Mouse (Mus musculus) heart, embryonic 14.5 days (tissue): ENCODE results near the gene Brca2. TPM values are rescaled to one million over a fixed set of nuclear protein-coding genes. Genes with fewer than 3 reads are reported as not detected.

ENCODE experiments used
- ATAC-seq: fragments of 200-750 bp; cut with Nextera tagmentation; 2 replicates; pipeline ENCODE4 v1.8.0; 2017; ENCODE audit warnings: low read depth, moderate TSS enrichment; ENCODE audit not compliant: insufficient number of reproducible peaks, insufficient read depth, low FRiP score
- H3K27ac ChIP-seq, 2 experiments: fragments of 200-500 bp in 1 of 2; fragments of 300-500 bp in 1 of 2; sonication (generic) in 1 of 2; replicated peaks in 1 of 2; 2 replicates each; pipeline ENCODE4 v1.5.1; 2012 to 2014; ENCODE audit warnings: low read depth in 2 of 2, low read length in 2 of 2, control low read depth in 1 of 2, mild to moderate bottlenecking in 1 of 2, mixed read lengths in 1 of 2; ENCODE audit not compliant: control insufficient read depth in 1 of 2, insufficient read depth in 1 of 2
- H3K27me3 ChIP-seq: fragments of 300-500 bp; sonication (generic); 2 replicates; pipeline ENCODE4 v1.6.1; 2014; ENCODE audit warnings: mild to moderate bottlenecking, low read length, control low read depth; ENCODE audit not compliant: control insufficient read depth, insufficient read depth
- H3K36me3 ChIP-seq: fragments of 300-500 bp; sonication (generic); 2 replicates; pipeline ENCODE4 v1.6.1; 2014; ENCODE audit warnings: mild to moderate bottlenecking, control low read depth, low read length, mixed read lengths; ENCODE audit not compliant: control insufficient read depth, insufficient read depth
- H3K4me1 ChIP-seq, 2 experiments: fragments of 200-500 bp in 1 of 2; fragments of 300-500 bp in 1 of 2; sonication (generic) in 1 of 2; 2 replicates each; pipeline ENCODE4 v1.6.1; 2012 to 2014; ENCODE audit warnings: low read length in 2 of 2, control low read depth in 1 of 2, mixed read lengths in 1 of 2; ENCODE audit not compliant: control insufficient read depth in 2 of 2, insufficient read depth in 2 of 2
- H3K4me2 ChIP-seq: fragments of 300-500 bp; sonication (generic); 2 replicates; pipeline ENCODE4 v1.6.1; 2014; ENCODE audit warnings: mild to moderate bottlenecking, low read length
- H3K4me3 ChIP-seq, 2 experiments: fragments of 200-500 bp in 1 of 2; fragments of 300-500 bp in 1 of 2; sonication (generic) in 1 of 2; 2 replicates each; pipeline ENCODE4 v1.5.1; 2012 to 2014; ENCODE audit warnings: low read length in 2 of 2, mild to moderate bottlenecking in 2 of 2, control low read depth in 1 of 2, low read depth in 1 of 2, moderate library complexity in 1 of 2; ENCODE audit not compliant: control insufficient read depth in 1 of 2, insufficient read depth in 1 of 2
- H3K9ac ChIP-seq: fragments of 300-500 bp; sonication (generic); 2 replicates; pipeline ENCODE4 v1.6.1; 2014; ENCODE audit warnings: mild to moderate bottlenecking, low read length
- H3K9me3 ChIP-seq: fragments of 300-500 bp; sonication (generic); 2 replicates; pipeline ENCODE4 v1.6.1; 2016; ENCODE audit warnings: low read length, control low read depth; ENCODE audit not compliant: control insufficient read depth
- WGBS: fragments of 180-500 bp; shearing (Covaris S2); extraction: QIAGEN DNeasy Blood & Tissue Kit; methylation state at CpG from one replicate; pipeline ENCODE4 v1.1.7; 2014; 5-methylcytosine and 5-hydroxymethylcytosine counted together
- polyA plus RNA-seq: library from polyadenylated mRNA; unstranded; fragments of >200 nt; fragmentation: Nextera tagmentation; extraction: Ambion mirVana; gene quantifications from 2 replicates; pipeline ENCODE4 v1.2.1, GENCODE M21; 2014

The Brca2 gene
- polyA plus RNA-seq, 1 experiment from 2014 or later = 14.4 TPM

- WGBS = 13% methylated on average over 40 of the region's 40 CpGs
- 0 out of 2 replicates have a peak, but pooled peaks have one; percentile 18 for ATAC-seq
These were observed 70.7 kb downstream of the Brca2 start for GRCm38 (mm10) chr5:150592904-150593755.

DNA sequence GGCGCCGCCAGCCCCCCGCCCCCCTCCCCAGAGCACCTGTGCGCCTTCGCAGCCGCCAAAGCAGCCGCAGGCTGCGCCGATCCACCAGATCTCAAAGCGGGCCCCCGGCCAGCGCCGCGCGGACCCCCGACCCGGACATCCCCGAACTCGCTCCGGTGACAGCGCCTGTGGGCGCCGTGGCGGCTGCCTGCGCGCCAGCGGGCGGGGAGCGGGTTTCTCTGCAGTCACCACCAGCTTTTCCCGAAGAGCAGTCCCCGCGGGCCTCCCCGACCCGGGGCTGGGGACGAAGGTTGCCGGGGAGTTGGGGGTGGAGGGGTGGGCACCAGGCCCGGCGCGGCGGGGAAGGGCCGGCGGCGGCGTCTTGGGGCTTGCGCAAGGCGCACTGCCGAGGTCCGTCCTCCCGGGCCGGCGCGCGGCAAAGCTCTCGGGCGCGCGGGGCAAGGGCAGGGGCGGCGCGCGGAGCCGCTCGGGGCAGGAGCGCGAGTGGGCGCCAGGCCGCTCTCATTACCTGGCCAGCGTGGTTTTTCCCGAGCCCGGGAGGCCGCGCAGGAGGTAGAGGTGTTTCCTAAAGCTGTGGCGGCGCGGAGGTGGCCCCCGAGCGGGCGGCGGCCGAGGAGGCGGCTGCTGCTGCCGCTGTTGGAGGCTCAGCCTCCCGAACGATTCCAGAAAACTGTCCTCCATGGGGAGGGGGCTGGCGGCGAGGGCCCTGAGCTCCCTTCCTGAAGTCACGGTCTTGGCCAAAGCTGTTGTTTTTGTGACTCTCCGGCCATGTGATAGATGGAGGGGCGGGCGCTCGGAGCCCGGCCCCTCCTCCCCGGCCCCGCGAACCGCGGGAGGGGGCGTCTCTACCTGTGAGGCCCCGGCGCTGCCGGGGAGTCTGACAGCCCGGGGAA lies 71.6 kb downstream of the Brca2 start:
- Histone ChIP-seq H3K9ac (peak overlapping the region; percentile 80), H3K4me1 (peaks cover 4 to 10% of the 10 kb centered on the region in 2 experiments; a peak in 3 of 4 replicates), H3K27ac (no peak overlapping the region), H3K27me3 (peaks cover 10% of the 10 kb centered on the region; the same call in 1 of the 2 replicates), H3K9me3 (no peaks in the 10 kb centered on the region), H3K36me3 (no peaks in the 10 kb centered on the region), H3K4me3 (peak overlapping the region; percentile 56 to 88), H3K4me2 (peak overlapping the region; percentile 100)
- peak; percentile 74 for ATAC-seq
- WGBS = under 1% methylated on average over 99 of the region's 102 CpGs

More at GRCm38 (mm10) chr5:150592904-150593755, 70.7 kb downstream of the Brca2 start:
- H3K4me2 ChIP-seq = peak overlapping the region; percentile 100
- no peak overlapping the region for H3K27ac ChIP-seq
- no peaks in the 10 kb centered on the region for H3K36me3 ChIP-seq
- peak overlapping the region; percentile 80 for H3K9ac ChIP-seq
- H3K27me3 ChIP-seq = peaks cover 10% of the 10 kb centered on the region; the same call in 1 of the 2 replicates
- H3K4me1 ChIP-seq = peaks cover 2 to 10% of the 10 kb centered on the region in 2 experiments; a peak in 2 of 4 replicates
- H3K4me3 ChIP-seq = peak overlapping the region; percentile 56 to 88
- H3K9me3 ChIP-seq = no peaks in the 10 kb centered on the region

GRCm38 (mm10) chr5:150594649-150595339 lies 72.4 kb downstream of the Brca2 start:
- no peaks in the 10 kb centered on the region for H3K36me3 ChIP-seq
- H3K9ac ChIP-seq = peak overlapping the region; percentile 80
- no peak for ATAC-seq
- 8% methylated on average over 17 of the region's 17 CpGs for WGBS
- peak overlapping the region; percentile 100 for H3K4me2 ChIP-seq
- no peaks in the 10 kb centered on the region for H3K9me3 ChIP-seq
- H3K27ac ChIP-seq = no peak overlapping the region
- peak overlapping the region; percentile 56 to 88 for H3K4me3 ChIP-seq
- peaks cover 10% of the 10 kb centered on the region; the same call in 1 of the 2 replicates for H3K27me3 ChIP-seq
- peaks cover 4 to 10% of the 10 kb centered on the region in 2 experiments; a peak in 3 of 4 replicates for H3K4me1 ChIP-seq

DNA sequence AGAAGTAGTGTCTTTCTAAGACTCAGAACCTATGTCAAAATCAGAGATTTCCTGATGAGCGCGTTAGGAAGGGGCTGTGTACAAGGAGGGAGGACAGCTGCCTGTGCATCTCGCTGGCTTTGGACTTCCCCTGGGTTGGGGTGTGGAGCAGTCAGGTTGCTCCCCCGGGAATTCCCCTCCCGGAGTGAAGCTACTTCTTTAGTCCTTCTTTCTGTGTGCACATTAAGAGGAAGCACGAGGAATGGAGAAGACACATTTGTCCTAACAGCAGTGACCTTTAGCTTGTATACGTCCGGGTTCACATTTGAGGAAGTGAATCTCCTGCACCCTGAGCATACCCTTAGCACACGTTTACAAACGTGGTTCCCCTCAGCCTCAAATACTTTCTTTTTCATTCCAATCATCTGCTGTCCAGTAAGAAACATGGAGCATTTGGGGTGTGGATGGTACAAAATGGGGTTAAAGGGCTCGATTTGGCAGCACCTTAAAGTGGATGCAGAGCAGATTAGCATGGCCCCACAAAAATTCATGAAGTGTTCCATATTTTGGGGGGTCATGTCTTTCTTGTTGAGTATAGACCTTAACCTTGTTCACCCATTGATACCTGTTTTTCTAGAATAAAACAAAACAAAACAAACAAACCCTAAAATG lies 73.1 kb downstream of the Brca2 start:
- H3K4me2 ChIP-seq = no peak overlapping the region
- peaks cover 4 to 10% of the 10 kb centered on the region in 2 experiments; a peak in 3 of 4 replicates for H3K4me1 ChIP-seq
- 55% methylated on average over 11 of the region's 11 CpGs for WGBS
- no peak for ATAC-seq
- no peaks in the 10 kb centered on the region for H3K9me3 ChIP-seq
- H3K4me3 ChIP-seq = no peak overlapping the region
- H3K27me3 ChIP-seq = peaks cover 10% of the 10 kb centered on the region; the same call in 1 of the 2 replicates
- no peak overlapping the region for H3K27ac ChIP-seq
- no peak overlapping the region for H3K9ac ChIP-seq
- no peaks in the 10 kb centered on the region for H3K36me3 ChIP-seq

DNA sequence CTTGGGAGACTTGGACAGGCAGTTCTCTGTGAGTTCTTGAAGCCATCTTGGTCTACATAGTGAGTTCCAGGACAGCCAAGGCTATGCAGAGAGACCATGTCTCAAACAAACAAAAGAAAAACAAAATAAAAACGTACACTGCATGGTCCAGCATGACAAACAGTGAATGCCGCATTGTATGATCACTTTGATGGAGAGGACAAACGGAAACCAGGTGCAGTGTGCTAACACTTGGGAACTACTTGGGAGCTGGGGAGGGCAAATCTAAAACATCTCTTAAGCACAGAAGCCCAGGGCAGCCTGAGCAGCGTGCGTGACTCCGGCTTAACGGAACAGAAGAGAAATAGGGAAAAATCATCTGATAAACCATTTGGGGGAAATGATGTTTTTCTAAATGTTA lies 74.7 kb downstream of the Brca2 start, which contains the start of gene N4bp2l1:
Gene N4bp2l1, minus strand, starts transcription at position 101 of the 400 bp plus-strand sequence.
- no peaks in the 10 kb centered on the region for H3K9me3 ChIP-seq
- WGBS = 89% methylated on average over 7 of the region's 7 CpGs
- H3K4me2 ChIP-seq = no peak within 1 kb of the TSS
- peaks cover 10% of the 10 kb centered on the region; the same call in 1 of the 2 replicates for H3K27me3 ChIP-seq
- H3K27ac ChIP-seq = no peak within 1 kb of the TSS
- ATAC-seq = no peak
- no peak within 1 kb of the TSS for H3K9ac ChIP-seq
- no peak within 1 kb of the TSS for H3K4me3 ChIP-seq
- peaks cover 8% of the 10 kb centered on the region; the same call in 1 of the 2 replicates for H3K36me3 ChIP-seq
- peaks cover 4 to 10% of the 10 kb centered on the region in 2 experiments; a peak in 3 of 4 replicates for H3K4me1 ChIP-seq

DNA sequence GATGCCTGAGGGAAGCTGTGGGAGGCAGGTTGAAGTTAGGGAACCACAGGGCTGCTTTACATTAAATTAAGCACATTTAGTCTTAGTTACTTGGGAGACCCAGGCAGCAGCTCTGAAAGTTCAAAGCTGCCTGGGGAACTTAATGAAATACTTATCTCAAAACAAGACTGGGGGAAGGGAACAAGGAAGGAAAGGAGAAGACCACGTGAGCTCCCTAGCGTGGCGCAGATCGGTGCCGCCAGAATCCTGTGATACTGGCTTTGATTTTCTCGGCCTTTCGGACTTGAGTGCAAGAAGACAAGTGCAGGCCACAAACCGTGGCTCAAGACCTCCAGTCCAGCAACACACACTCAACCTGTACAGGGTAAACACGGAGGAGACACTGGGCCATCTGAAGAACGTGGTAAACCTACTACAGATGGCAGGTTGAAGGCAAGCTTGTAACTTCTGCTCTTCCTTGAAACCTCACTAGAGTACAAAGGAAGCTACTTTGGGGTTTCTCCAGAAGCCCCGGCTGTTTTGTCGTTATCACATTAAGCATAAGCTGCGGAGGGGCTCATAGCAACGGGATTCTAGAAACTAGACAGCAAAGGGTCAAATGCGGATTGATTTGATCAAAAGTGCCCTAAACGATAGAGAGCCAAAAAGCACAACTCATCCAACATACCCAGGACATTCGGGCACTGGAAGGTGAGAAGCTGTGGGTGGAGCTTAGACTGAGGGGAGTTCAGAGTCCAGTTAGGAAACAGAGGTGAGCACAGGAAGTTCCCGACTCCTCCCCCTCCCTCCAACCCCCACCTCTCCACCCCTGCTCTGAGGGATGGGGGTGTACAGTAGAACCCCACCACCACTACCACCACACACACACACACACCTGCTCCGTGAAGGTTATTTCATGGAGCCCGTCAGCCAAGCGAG lies 76.0 kb downstream of the Brca2 start:
- H3K4me2 ChIP-seq = no peak overlapping the region
- H3K4me3 ChIP-seq = no peak overlapping the region
- H3K27me3 ChIP-seq = peaks cover 10% of the 10 kb centered on the region; the same call in 1 of the 2 replicates
- WGBS = 57% methylated on average over 21 of the region's 21 CpGs
- H3K4me1 ChIP-seq = peaks cover 2 to 5% of the 10 kb centered on the region in 2 experiments; a peak in 2 of 4 replicates
- no peak for ATAC-seq
- H3K27ac ChIP-seq = no peak overlapping the region
- no peak overlapping the region for H3K9ac ChIP-seq
- peaks cover 10% of the 10 kb centered on the region; the same call in 1 of the 2 replicates for H3K36me3 ChIP-seq
- no peaks in the 10 kb centered on the region for H3K9me3 ChIP-seq
